Mouse (Mus musculus): ENCODE data around the gene Olfr1042.
"Not testable (repeated sequence)": the region's sequence is repeated elsewhere in the genome, so short reads cannot be mapped to it uniquely, and the experiment has no call there.

Gene Olfr1042

GRCm38 (mm10) chr2:86161738-86162137, at the start of gene Olfr1042:
TSS of gene Olfr1042 (minus strand) at chr2:86161838.
- no peak for DNase-seq (ENCODE audit: low read depth, low spot score)

DNA sequence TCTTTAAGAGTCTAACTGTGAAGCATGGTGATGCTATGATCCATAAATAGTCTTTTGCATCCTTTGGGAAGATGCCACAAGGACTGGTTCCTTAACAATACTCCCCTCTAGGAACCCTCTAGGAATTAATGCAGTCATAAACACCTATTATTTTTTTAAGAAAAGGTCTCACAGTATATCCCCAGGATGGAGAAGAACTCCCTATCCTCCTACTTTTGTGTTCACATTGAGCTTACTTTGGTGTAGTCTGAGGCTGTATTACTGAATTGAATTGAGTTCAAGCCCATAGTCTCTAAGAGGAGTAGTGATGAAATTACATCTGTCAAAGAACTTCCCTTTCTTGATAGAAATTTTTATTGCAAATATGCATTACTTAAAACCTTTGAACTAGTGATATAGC, 41.3 kb upstream of the Olfr1042 start, which contains the start of gene Olfr1045:
TSS of gene Olfr1045 (minus strand) at position 101 of the 400 bp plus-strand sequence.
- DNase-seq (ENCODE audit: low read depth, low spot score) = no peak

DNA sequence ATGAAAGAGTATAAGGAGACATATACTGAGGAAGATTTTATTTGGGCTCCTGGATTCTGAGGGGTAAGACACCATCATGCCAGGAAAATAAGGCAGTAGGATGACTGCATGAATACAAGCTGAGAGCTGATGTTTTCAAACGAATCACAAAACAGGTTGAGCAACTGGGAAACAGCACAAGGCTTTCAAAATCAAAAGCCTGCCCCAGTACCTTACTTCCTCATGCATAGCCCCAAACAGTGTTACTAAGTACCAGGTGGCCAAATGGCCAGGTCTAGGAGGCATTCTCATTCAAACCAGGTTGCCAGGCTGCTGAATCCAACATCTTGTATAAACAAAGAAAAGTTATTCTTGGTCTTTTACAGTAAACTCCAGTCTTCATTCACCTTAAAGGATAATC, 34.2 kb upstream of the Olfr1042 start:
- DNase-seq (ENCODE audit: low read depth, low spot score) = no peak

- no peak for DNase-seq (ENCODE audit: low read depth, low spot score)
These were observed 23.9 kb upstream of the Olfr1042 start, which contains the start of gene Olfr52 for GRCm38 (mm10) chr2:86185583-86185982. TSS of gene Olfr52 (minus strand) at chr2:86185683.

DNA sequence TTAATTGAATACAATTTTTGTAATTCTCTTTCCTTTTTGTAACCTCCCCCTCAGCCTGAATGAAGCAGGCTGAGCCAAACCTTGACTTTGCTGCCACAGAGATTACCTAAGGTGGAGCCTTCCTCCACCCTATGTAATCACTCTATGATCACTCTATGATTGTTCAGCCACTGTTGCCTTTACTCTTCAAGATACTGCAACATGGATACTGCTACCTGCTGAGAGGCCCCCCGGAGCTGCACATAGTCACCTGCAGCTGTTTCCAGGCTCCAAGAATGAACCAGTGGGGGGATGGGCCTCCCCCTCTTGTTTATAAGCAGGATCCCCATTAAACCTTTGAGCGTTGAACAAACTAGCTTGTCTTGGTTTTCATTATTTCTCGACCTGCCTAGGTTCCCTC, 18.3 kb upstream of the Olfr1042 start:
- DNase-seq (ENCODE audit: low read depth, low spot score) = no peak

DNA sequence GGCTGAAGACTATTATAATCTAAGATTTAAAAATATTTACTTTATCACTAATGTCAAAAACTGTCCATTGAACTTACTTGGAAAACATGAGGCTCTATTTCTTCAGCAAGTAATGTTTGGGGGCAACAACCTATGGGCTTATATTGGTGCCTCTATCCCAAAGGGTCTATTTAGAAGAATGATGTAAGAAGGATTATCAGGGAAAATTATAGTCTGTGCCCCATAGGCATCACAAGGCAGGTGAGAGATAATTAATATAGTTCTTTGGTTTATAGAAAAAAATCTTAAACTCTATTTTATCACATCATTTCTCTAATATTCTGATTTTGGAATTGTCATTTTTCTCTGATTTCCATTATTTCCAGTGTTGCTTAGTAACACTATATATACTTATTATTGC, 16.1 kb upstream of the Olfr1042 start, which contains the start of gene Olfr1044:
TSS of gene Olfr1044 (minus strand) at position 101 of the 400 bp plus-strand sequence.
- no peak for DNase-seq (ENCODE audit: low read depth, low spot score)

- DNase-seq (ENCODE audit: low read depth, low spot score) = not testable (repeated sequence)
These were observed 13.8 kb upstream of the Olfr1042 start for GRCm38 (mm10) chr2:86175422-86175821.

DNA sequence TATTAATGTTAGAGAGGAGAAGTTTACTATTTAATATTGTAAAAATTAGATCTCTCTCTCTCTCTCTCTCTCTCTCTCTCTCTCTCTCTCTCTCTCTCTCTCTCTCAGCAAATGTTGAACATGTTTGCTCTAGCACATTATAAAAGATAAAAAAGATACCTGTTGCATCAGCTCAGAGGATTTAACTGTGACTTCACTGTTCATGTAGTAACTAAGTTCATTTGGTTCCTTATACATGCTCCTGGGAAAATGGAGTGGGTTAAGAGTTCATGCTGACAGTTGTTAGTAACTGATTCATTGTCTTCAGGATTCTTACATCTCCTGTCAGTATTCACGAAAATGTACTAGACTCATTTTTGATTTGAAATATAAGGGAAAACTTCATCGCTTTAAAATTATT, 5.8 kb upstream of the Olfr1042 start, which contains the start of gene Olfr1043:
TSS of gene Olfr1043 (minus strand) at position 101 of the 400 bp plus-strand sequence.
- DNase-seq (ENCODE audit: low read depth, low spot score) = no peak

DNA sequence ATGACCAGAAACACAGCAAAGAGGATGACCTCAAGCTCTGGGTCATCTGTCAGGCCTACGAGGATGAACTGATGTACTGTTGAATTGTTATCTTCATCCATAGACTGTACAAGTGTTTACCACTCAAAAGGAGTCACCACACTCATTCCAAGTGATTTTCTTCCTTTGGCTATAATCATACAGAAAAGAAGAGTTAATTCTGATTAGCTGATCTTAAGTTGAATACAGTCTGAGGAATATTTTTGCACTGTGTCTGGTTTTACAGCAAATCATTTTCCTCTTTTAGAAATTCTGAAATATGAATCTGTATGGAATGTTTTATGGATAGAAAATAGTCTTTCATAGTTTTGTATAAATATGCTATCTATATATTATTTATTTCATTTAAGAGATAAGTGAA, 15.0 kb downstream of the Olfr1042 start, which contains the start of gene Olfr1040:
TSS of gene Olfr1040 (minus strand) at position 101 of the 400 bp plus-strand sequence.
- no peak for DNase-seq (ENCODE audit: low read depth, low spot score)

GRCm38 (mm10) chr2:86135828-86136227, 25.8 kb downstream of the Olfr1042 start, which contains the start of gene Olfr1039:
TSS of gene Olfr1039 (minus strand) at chr2:86135928.
- DNase-seq (ENCODE audit: low read depth, low spot score) = no peak
